Mouse (Mus musculus) left cerebral cortex, adult 18-20 months (tissue): ENCODE results near the gene Sdk1. TPM values are rescaled to one million over a fixed set of nuclear protein-coding genes. Genes with fewer than 3 reads are reported as not detected.

Experiments used
- DNase-seq, 2 experiments: peaks; one replicate each; pipeline ENCODE4 v3.0.0; 2021 to 2022; ENCODE audit warnings: low spot score in 2 of 2, mixed read lengths in 1 of 2
- total RNA-seq, 2 experiments: library from RNA; stranded (reverse); gene quantifications; 2 replicates each; pipeline ENCODE4 v1.2.3; 2021

The Sdk1 gene
- total RNA-seq, 2 experiments from 2014 or later, result 9.3 to 10.0 TPM

DNA sequence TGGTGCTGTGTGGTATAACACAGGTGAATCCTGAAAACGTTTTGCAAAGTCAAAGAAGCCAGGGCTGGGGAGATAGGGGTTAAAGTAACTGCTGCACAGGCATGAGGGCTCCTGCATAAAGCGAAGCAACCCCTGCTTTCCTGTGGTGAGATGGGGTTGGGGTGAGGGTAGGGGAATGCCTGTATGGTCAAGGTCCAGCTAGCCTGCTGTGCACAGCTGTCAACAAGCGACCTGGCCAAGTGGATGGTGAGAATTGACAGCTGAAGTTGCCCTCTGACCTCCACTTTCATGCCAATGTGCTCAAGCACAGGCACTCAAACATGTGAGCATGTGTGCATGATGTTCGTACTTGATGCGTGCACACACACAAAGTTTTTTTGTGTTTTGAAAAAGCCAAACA lies 639.4 kb downstream of the Sdk1 start:
- no peak for DNase-seq

DNA sequence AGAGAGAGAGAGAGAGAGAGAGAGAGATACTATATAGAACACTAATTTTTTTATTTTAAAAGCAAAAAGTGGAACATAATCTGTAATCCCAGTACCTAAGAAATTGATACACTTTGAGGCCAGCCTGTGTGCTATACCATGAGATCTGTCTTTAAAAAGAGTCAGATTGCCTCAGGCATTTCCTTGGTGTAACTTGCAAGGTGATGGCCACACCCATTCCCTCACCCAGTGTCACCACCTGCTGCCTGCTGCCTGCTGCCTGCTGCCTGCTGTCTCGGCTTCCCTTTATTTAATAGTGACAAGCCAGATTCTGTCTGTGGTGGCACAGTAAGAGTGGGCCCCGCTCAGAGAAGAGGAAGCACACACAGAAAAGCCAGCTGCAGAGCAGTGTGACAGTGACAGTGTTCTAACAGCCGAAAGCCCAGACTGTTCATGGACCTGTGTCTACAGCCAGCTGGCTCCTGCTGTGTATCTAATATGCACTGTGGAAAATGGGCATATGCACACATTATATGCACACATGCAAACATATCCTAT lies 642.9 kb downstream of the Sdk1 start:
- no peak for DNase-seq

DNA sequence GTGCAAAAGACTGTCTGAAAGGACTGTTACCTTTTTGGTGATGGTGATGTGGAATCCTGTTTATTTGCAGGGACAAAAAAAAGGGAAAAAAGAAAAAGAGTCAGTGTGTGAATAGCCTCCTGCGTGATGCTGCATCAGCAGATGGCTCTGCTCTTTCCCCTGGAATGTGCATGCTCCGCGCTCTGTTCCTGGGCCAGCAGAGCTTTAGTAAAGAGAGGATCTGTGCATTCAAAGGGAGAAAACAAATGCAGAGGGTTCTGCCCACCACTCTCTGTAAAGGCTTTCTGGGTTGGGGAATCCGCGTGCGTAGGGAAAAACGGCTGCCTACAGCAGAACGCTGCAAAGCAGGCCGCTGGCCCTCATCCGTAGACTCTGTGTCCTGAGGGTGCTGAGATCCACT lies 644.7 kb downstream of the Sdk1 start:
- DNase-seq, result no peak

DNA sequence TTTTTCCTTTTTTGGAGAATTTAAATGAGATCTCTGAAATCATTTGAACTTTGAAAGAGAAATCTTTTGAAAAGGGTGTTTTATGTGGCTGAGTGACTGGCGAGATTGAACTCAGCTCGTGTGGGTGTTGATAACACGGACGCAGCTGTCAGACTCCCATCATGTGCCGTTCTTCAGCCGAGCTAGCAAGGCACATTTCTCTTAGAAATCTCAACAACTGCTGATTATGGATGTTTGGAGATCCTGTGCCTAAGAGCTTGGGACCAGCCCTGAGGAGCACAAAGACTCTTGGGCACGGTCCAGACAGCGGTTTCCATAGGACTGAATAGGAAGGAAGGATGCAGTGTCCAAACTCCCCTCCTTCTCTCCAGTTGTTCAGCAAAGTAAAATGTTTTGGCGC lies 648.5 kb downstream of the Sdk1 start:
- no peak for DNase-seq

DNA sequence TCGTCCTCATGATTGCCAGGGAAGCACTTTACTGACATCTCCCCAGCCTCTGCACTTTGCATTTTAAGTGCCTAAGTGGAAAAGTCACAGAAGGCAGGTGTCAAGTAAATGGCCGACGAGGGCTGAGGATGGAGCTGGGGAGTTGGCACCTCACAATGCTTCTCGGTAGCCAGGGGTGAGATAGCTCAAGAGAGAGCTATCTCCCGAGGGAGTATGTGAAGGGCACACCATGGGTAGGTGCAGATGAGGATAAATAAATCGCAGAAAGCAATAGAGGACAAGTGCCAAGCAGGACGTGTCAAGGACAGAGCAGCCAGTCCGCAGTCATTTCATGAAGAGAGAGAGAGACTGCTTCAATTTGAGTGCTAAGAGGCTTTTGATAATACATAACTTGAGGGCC lies 655.1 kb downstream of the Sdk1 start:
- no peak for DNase-seq

DNA sequence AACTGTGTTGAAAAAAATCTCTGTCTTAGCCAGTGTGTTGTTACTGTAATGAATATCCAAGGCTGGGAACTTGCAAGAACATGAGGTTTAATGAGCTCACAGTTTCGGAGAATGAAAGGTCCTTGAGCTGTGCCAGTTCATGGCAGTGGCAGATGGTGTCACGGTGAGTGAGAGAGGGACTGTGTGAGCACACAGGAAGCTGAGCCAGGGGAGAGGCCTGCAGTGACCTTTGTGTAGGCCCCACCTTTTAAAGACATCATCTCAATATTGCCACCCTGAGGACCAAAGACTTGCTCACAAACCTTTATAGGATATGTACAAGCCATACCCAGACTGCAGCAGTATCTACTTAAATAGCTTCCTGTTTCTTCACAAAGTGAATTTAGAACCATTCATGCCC lies 656.2 kb downstream of the Sdk1 start:
- no peak for DNase-seq

DNA sequence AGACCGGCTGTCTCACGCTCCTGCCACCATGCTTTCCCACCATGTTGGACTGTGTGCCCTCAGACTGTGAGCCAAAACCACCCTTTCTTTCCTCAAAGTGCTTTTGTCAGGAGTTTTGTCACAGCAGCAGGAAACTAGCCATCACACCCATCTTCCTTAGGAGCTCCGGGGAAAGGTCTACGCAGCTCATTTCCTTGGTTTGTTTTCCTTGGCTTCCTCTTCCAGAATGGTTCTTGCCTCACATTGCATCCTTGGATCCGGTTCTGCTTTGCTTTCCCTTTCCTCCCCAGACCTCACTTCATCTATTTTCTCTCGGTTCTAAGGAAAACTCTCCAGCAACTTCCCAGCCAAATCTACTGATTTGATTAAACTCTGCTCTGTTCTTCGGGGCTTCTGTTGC lies 658.5 kb downstream of the Sdk1 start:
- DNase-seq, result no peak

DNA sequence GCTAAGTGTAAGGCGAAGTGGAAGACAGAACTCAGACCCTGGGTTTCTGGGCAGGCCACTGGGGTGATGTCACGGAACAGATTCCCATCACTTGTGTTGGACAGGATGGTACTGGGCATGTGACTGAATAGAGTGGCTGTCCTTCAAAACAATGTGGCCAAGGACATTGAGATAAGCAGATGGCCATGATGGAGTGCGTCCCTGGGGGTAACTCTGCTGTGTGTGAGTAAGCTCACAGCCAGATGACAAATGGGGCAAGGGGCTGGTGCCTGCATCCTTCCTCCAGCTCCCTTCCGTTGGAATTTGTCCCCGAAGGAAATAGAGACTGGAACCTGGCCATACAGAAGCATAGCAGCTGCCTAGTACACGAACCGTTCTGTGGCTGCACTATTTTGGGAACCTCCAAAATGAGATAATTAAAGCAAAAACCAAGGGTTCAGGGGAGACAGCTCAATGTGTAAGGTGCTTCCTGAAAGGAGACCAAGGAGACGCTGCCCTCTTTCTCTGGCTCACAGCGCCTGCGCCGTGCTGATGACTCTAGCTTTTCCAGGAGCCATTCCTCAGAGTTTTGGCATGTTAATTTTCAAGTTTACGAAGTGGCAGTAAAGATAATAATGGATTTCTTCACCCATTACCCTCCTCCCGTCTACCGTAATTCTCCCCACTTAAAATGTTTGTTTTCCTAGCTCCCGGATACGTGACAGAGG lies 661.4 kb downstream of the Sdk1 start:
- DNase-seq, result no peak

DNA sequence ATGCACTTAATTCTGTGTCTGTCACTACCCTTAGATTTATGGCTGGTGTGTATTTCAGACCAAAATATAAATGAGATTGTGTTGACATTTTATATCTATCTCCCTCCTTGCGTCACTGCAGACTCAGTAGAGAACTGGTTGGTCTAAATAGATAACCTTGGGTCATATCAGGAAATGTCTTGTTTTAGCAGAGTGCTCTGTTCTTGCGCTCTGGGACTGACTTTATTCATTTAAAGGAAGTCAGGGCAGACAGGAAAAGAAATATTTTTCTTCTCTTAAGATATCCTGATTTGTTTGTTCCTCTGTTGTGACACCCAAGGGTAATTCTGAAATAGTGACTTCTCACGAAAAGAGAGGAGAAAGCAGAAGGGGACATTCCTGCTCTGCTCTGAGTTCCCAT lies 669.2 kb downstream of the Sdk1 start:
- no peak for DNase-seq

DNA sequence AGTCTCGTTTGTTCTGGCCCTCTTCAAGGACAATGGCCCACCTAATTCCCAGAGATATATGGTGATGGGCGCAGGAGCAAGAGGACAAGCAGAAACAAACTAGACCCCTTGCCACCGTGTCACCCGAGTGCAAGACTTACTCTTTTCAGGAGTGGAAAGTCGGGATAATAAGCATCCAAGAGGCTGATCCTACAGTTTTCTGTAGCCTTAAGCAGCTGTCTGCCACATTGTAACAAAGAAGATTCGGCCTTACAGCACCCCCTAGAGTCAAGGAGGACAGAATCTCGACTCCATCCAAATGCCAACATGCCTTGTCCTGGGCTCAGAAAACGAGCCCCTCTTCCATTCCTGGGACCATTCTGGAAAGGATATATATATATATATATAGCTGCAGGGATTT lies 669.6 kb downstream of the Sdk1 start:
- no peak for DNase-seq

DNA sequence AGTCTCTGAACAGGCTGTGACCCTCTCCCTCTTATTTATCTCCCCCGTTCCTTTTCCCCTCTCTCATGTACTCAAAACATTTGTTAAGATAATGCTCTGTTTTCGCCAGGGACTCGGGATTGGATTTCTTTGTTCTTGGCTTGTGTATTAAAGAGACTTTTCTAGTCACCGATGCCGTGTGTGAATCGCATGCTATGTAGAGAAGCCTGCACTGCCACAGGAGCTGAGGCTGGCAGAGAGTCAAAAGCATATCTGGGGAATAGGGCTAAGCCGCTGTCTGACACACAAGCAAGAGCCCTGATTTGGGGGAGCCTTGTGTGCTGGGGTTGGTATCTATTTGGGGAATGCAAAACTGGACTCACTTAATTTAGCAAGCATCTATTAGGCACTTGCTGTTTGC lies 671.6 kb downstream of the Sdk1 start:
- DNase-seq, result no peak

DNA sequence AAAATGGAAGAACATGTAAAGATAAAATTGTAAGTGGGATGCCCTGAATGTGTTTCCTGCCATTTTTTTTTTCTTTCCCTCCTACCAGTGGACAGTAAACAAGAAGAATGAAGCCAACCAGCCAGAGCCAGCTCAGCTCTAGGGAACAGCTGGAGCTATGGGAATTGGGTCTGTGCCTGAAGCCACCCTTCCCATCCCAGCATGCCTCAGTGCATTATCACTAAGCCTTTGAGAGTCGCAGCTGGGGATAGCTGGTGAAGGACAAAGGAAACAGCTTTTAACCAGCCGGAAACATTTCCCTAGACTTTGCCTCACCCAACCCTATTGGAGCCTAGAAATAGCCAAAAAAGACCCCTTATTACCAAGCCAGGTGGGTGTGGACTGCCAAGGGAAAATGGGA lies 675.7 kb downstream of the Sdk1 start:
- no peak for DNase-seq

DNA sequence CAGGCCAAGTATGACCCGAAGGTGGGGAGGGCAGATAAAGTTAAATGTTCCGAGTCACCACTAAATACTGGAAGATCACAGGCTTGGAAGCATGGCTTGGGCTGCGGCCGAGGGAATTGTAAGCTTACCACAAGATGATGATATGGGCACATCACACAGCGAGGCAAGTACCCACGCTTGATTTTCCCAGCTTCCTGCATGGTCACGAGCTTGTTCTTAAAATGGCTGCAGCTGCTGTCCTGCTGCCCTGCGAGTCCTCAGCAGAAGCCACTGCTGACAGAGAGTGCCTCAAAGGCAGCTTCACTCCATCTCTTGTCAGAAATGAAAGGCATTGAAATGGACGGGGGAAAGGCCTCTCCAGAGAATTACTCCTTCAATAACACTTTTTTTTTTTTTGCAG lies 697.7 kb downstream of the Sdk1 start:
- DNase-seq, result peak in 1 of 2 experiments; percentile 12

DNA sequence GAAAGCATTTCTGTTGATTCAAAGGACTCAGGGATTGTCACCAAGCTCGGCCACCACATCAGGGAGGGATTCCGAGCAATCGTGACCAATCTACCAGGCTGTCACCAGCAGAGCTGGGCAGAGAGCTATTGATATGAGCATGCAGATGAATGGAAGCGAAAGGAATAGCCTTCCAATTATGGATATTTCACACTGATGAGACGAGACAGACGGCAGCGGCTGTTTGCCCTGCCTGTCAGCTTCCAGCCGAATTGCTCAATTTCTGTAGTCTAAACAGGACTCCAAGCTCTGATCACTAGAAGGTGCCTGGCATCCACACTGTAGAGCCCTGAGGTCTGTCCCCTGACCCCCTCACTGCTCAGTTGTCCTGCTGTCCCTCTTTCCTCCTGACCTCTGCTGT lies 699.3 kb downstream of the Sdk1 start:
- no peak for DNase-seq

DNA sequence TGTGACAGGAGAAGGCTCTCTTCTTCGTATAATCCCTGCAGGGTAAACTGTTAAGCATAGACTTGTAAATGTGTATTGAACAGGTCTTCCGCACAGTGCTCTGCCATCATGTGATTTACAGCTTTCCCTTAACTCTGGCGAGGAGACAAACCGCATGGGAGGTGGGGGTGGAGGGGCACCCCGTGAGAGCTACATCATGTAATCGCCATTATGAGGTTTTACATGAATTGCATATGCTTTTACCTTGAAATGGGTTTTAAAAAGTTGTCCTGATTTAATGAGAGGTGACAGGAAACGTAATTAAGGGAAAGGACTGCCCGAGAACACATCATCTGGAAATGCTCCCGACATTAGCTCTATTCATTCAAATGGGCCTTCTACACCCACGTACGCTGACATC lies 709.5 kb downstream of the Sdk1 start:
- DNase-seq, result no peak

DNA sequence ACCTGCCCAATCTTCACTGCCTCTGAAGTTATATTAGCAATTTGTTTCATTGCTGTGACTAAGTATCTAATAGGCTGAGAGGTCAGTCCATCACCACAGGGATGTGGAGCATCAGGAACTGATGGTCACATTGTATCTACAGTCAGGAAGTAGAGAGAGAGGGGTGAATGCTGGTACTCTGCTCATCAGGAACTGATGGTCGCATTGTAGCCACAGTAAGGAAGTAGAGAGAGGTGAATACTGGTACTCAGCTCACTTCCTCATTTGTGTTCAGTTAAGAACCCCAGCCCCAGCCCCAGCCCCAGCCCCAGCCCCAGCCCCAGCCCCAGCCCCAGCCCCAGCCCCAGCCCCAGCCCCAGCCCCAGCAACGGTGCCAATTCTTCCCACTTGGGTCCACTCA lies 711.0 kb downstream of the Sdk1 start:
- no peak for DNase-seq

DNA sequence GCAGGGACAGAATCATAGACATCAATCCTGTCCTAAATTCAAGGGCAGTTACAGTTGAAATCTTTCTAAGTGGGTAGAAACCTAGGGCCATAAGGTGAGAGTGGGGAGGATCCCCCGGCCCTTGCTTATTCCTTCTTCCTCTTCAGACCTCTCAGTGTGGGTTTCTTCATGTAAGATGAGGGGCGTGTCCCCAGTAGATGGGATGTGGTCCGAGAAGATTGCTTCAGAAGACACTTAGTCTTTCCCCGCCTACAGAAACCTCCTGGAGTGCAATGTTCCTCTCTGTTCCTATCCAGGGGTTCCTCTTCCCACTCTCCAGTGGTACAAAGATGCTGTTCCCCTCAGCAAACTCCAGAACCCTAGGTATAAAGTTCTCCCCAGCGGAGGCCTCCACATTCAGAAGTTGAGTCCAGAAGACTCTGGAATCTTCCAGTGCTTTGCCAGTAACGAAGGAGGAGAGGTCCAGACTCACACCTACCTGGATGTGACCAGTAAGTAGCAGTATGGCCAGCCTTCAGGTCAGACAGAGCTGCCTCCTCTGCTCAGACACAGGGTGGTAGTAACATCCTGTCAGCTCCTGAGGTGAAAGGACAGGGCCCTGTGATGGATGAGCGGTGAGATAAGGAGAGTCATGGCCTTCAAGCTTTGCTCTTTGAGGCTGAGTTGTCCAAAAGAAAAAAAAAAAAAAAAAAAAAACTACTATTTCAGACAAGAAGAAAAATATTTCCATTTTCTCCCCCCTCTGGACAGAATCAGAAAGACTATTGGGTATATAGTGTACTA lies 711.6 kb downstream of the Sdk1 start:
- no peak for DNase-seq

DNA sequence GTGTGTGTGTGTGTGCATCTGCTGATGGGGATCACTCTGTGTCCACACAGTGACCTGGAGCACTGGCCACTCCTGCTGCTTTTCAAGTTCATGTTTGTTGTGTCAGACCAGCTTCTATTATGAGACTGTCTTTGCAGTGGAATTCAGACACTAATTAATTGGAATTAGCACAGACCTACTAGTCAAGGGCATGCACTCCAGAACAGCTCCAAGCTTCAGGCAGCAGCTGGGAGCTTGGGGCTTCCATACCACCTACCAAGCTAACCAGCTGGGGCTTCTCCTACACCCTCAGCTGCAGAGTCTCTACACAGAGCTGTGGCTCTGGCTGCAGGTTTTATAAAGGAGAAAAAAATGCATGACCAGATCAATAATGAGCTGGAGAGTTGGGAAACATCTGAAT lies 729.8 kb downstream of the Sdk1 start:
- DNase-seq, result no peak

DNA sequence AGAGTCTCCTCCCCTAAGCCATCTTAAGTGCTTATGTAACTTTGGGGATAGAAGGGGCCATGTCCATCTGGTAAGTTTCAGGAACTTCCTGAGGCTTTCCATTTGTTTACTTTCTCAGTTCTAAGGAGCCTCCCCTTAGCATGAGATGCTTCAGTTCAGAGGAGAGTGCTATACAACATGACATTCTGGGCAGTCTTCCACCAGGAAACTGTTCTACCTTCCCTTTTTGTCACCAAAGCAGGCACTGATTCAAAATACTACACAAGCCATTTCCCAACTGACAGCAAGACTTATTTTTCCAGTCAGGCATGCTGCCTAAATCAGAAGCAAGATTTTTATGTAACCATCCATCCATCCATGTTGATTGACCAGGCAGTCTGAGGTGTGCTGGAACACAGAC lies 738.2 kb downstream of the Sdk1 start:
- DNase-seq, result no peak

DNA sequence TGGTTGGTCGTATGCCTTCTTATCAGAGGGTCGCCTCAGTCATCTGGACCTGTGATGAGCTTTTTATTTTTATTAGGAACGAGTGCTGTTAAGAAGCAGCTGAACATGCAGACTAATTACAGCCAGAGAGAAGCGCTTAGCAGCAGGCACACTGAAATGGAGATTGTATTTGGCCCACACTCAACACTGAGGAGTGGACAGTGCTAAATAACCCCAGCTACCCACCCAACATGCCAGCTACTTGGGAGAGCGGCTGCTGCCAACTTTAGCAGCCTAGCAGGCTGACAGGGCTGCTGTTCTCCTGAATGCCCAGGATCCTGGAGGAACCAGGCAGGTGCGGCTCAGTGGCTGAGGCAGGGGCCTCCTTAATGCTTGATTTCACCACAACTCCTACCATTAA lies 739.5 kb downstream of the Sdk1 start:
- DNase-seq, result no peak

DNA sequence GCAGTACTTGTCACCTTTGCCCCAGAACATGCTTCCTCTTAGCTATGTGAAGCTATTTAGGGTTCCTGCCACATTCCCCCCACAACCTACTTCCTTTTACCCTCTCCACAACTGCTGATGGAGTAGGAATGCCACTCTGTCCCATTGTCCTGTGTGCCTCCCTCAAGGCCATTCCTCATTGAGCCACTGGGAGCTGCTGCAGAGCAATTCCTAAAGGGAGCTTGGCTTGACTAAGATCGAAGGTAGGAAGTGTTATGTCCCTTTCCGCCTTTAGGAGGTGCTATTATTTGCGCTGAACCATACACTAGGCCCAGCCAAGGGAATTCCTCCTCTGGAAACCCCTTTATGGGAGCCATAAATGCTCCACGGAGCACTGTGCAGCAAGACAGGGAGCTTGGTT lies 743.0 kb downstream of the Sdk1 start:
- DNase-seq, result no peak

DNA sequence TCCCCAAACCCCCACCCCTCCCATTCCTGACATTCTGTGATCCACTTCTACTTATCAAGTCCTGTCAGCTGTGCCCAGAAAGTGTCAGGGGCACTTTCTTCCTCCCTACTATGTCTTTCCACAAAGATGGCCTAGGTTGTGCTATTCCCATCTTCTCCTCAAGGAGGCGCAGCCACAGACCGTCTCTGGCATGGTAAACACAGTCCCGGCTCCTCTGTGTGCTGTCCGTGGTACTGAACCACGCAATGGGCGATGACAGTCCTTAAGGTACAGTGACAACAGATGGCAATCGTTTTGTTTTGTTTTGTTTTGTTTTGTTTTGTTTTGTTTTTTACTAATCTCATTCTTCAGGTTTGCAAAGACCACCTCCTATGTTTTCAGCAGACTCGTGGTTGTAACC lies 743.7 kb downstream of the Sdk1 start:
- peak; percentile 7 to 28 for DNase-seq

DNA sequence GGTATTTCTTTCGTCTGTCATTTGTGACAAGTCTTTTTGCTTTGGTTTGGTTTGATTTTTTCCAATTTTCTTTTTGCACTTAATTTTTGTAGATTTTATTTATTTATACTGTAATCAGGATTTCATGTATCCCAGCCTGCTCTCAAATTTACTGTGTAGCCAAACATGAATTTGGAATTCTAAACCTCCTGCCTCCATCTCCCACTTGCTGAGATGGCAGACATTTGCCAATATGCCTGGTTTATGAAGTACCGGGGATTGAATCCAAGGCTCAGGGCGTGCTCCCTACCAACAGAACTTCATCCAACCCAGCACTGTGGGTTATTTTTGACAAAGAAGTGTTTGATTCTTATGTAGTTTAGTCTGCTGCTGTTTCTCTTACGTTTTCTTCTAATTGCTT lies 744.3 kb downstream of the Sdk1 start:
- no peak for DNase-seq
